ENCODE assay signal across 31 mouse cellular contexts in genomic region chr7:44440479-44440878, GRCm38 (mm10). TPM values are rescaled to one million over a fixed set of nuclear protein-coding genes. Genes with fewer than 3 reads are reported as not detected.
DNase-seq lines count a peak whose midpoint lies in the region; ATAC-seq and TF ChIP-seq lines count a peak whose summit lies in the region.
"Had no signal": no experiment of that assay in that cellular context is flagged by ENCODE, and none has a peak within 500 bp of the region (broad histone marks: within the 10 kb centered on the region; RNA-seq: fewer than 3 reads in every experiment).

No protein-coding gene starts in this region.

- H3K27me3 ChIP-seq in hindbrain, embryonic 14.5 days (ENCODE audit: control insufficient read depth, insufficient read depth, low read length) = no peaks in the 10 kb centered on the region
- peaks cover 89% of the 10 kb centered on the region for H3K27me3 ChIP-seq in hindbrain, embryonic 10.5 days (ENCODE audit: insufficient read depth, poor library complexity, severe bottlenecking)
- H3K27me3 ChIP-seq in midbrain, embryonic 12.5 days = peaks cover 31% of the 10 kb centered on the region
- H3K27me3 ChIP-seq in midbrain, embryonic 11.5 days (ENCODE audit: control insufficient read depth, insufficient read depth, low read length) = peaks cover 5% of the 10 kb centered on the region
- H3K27me3 ChIP-seq in midbrain, postnatal 0 days (ENCODE audit: insufficient read depth, low read length) = no peaks in the 10 kb centered on the region

- no peak for TF ChIP-seq CTCF in midbrain, postnatal 0 days (IDR thresholded peaks at IDR 0.05)

- peak; percentile 22 to 32 for DNase-seq in cerebellum, postnatal 25 days
- DNase-seq in cerebellum, postnatal 10 days = no peak
- DNase-seq in hindbrain, embryonic 14.5 days (ENCODE audit: low spot score) = no peak
- no peak for DNase-seq in hindbrain, embryonic 10.5 days (ENCODE audit: low spot score)
- no peak for DNase-seq in midbrain, embryonic 11.5 days (ENCODE audit: low spot score, missing footprints)
- no peak for DNase-seq in midbrain, postnatal 0 days (ENCODE audit: low spot score)
- DNase-seq: adrenal gland, postnatal 14 days; gastrocnemius, postnatal 10 days; heart, postnatal 10 days; kidney, adult 8-10 months; kidney, postnatal 4 days; liver; lung, adult 2 months; lung, postnatal 10 days; right cerebral cortex, postnatal 4 days; thymus, adult 18-20 months; thymus, postnatal 25 days had no signal

- peaks cover 12% of the 10 kb centered on the region for H3K36me3 ChIP-seq in hindbrain, embryonic 14.5 days (replicated peaks; ENCODE audit: control insufficient read depth, insufficient read depth)
- H3K36me3 ChIP-seq in hindbrain, embryonic 10.5 days = peaks cover 11% of the 10 kb centered on the region
- peaks cover 14% of the 10 kb centered on the region for H3K36me3 ChIP-seq in midbrain, embryonic 12.5 days
- H3K36me3 ChIP-seq in midbrain, embryonic 11.5 days (ENCODE audit: control insufficient read depth, insufficient read depth, low read length) = no peaks in the 10 kb centered on the region
- H3K36me3 ChIP-seq in midbrain, postnatal 0 days (ENCODE audit: insufficient read depth, low read length) = peaks cover 7% of the 10 kb centered on the region; the same call in 1 of the 2 replicates
- H3K36me3 ChIP-seq: intestine, embryonic 15.5 days had no signal

- no peak overlapping the region for H3K4me3 ChIP-seq in hindbrain, embryonic 14.5 days (replicated peaks; ENCODE audit: low read length)
- H3K4me3 ChIP-seq in hindbrain, embryonic 10.5 days = no peak overlapping the region
- H3K4me3 ChIP-seq in midbrain, embryonic 12.5 days = no peak overlapping the region
- no peak overlapping the region for H3K4me3 ChIP-seq in midbrain, embryonic 11.5 days (ENCODE audit: low read depth, low read length)
- H3K4me3 ChIP-seq in midbrain, postnatal 0 days (ENCODE audit: low read depth, low read length) = no peak overlapping the region
- H3K4me3 ChIP-seq: erythroblast, embryonic 14.5 days; heart, embryonic 13.5 days; intestine, embryonic 15.5 days; neural tube, embryonic 12.5 days had no signal

- H3K27ac ChIP-seq in hindbrain, embryonic 14.5 days = peak overlapping the region; percentile 100; the same call in 1 of the 2 replicates
- no peak overlapping the region for H3K27ac ChIP-seq in hindbrain, embryonic 10.5 days
- peak overlapping the region; percentile 42; the same call in 1 of the 2 replicates for H3K27ac ChIP-seq in midbrain, embryonic 12.5 days (replicated peaks)
- no peak overlapping the region for H3K27ac ChIP-seq in midbrain, embryonic 11.5 days (ENCODE audit: low read depth, low read length)
- H3K27ac ChIP-seq in midbrain, postnatal 0 days (ENCODE audit: low read depth, low read length) = peak overlapping the region; percentile 99
- H3K27ac ChIP-seq: heart, embryonic 13.5 days; intestine, embryonic 15.5 days; kidney, postnatal 0 days; liver, embryonic 14.5 days; macrophage; stomach, postnatal 0 days had no signal

- H3K9ac ChIP-seq in hindbrain, embryonic 14.5 days = no peak overlapping the region
- H3K9ac ChIP-seq in midbrain, embryonic 12.5 days (replicated peaks) = no peak overlapping the region
- H3K9ac ChIP-seq in midbrain, embryonic 11.5 days (ENCODE audit: low read length) = no peak overlapping the region
- H3K9ac ChIP-seq in midbrain, postnatal 0 days (replicated peaks; ENCODE audit: low read length, poor library complexity, severe bottlenecking) = no peak overlapping the region
- H3K9ac ChIP-seq: heart, embryonic 13.5 days; intestine, embryonic 15.5 days; liver, embryonic 14.5 days had no signal

- no peak overlapping the region for H3K4me2 ChIP-seq in hindbrain, embryonic 14.5 days (replicated peaks)
- H3K4me2 ChIP-seq in midbrain, embryonic 12.5 days (replicated peaks) = no peak overlapping the region
- no peak overlapping the region for H3K4me2 ChIP-seq in midbrain, embryonic 11.5 days
- H3K4me2 ChIP-seq in midbrain, postnatal 0 days (ENCODE audit: low read depth, low read length, poor library complexity, severe bottlenecking) = no peak overlapping the region
- H3K4me2 ChIP-seq: heart, embryonic 13.5 days; intestine, embryonic 15.5 days had no signal

- H3K9me3 ChIP-seq in hindbrain, embryonic 14.5 days (ENCODE audit: control insufficient read depth, low read length) = no peaks in the 10 kb centered on the region
- H3K9me3 ChIP-seq in hindbrain, embryonic 10.5 days = no peaks in the 10 kb centered on the region
- H3K9me3 ChIP-seq in midbrain, embryonic 12.5 days = no peaks in the 10 kb centered on the region
- no peaks in the 10 kb centered on the region for H3K9me3 ChIP-seq in midbrain, embryonic 11.5 days (ENCODE audit: control insufficient read depth, low read length)
- H3K9me3 ChIP-seq in midbrain, postnatal 0 days (ENCODE audit: low read length) = no peaks in the 10 kb centered on the region
- H3K9me3 ChIP-seq: heart, embryonic 13.5 days; intestine, embryonic 15.5 days; neural tube, embryonic 12.5 days had no signal

- WGBS in hindbrain, embryonic 14.5 days = 84% methylated on average over 1 of the region's 1 CpGs
- WGBS in hindbrain, embryonic 10.5 days = 84% methylated on average over 1 of the region's 1 CpGs
- 88% methylated on average over 1 of the region's 1 CpGs for WGBS in midbrain, embryonic 12.5 days
- WGBS in midbrain, embryonic 11.5 days = 86% methylated on average over 1 of the region's 1 CpGs
- 92% methylated on average over 1 of the region's 1 CpGs for WGBS in midbrain, postnatal 0 days

- no peak for ATAC-seq in hindbrain, embryonic 14.5 days (ENCODE audit: low FRiP score)
- ATAC-seq in midbrain, embryonic 12.5 days (ENCODE audit: low FRiP score, low read depth) = no peak
- no peak for ATAC-seq in midbrain, embryonic 11.5 days (ENCODE audit: low FRiP score)
- ATAC-seq in midbrain, postnatal 0 days (ENCODE audit: low FRiP score) = no peak
- ATAC-seq: CD4-positive, CD25-positive, alpha-beta regulatory T cell, adult 4 months; intestine, embryonic 15.5 days had no signal

- H3K4me1 ChIP-seq in hindbrain, embryonic 14.5 days (replicated peaks; ENCODE audit: control insufficient read depth, insufficient read depth, low read length) = peaks cover 36% of the 10 kb centered on the region
- H3K4me1 ChIP-seq in hindbrain, embryonic 10.5 days (replicated peaks) = peaks cover 57% of the 10 kb centered on the region
- H3K4me1 ChIP-seq in midbrain, embryonic 12.5 days = peaks cover 36% of the 10 kb centered on the region
- H3K4me1 ChIP-seq in midbrain, embryonic 11.5 days (ENCODE audit: control insufficient read depth, insufficient read depth, low read length) = peaks cover 23% of the 10 kb centered on the region
- H3K4me1 ChIP-seq in midbrain, postnatal 0 days (ENCODE audit: insufficient read depth, low read length) = peaks cover 10% of the 10 kb centered on the region

RNA-seq across cellular contexts. Expression of gene Lrrc4b, which starts 11.7 kb away (rescaled TPM):
- polyA plus RNA-seq in hindbrain, embryonic 14.5 days (2014; fragmentation: Nextera tagmentation; extraction: Ambion mirVana) = 26.4 and 26.5 TPM in 2 replicates
- polyA plus RNA-seq in hindbrain, embryonic 10.5 days (2016; fragmentation: Nextera tagmentation; extraction: Ambion mirVana) = 1.7 and 4.4 TPM in 2 replicates
- 12.0 and 13.5 TPM in 2 replicates for polyA plus RNA-seq in midbrain, embryonic 12.5 days (2016; fragmentation: Nextera tagmentation; extraction: Ambion mirVana)
- polyA plus RNA-seq in midbrain, embryonic 11.5 days (2014; fragmentation: Nextera tagmentation; extraction: Ambion mirVana) = 9.2 and 10.3 TPM in 2 replicates
- total RNA-seq in midbrain, postnatal 0 days (2014; rRNA removed) = 589 and 657 TPM in 2 replicates
- 24.2 and 26.9 TPM in 2 replicates for polyA plus RNA-seq in midbrain, postnatal 0 days (2015; fragmentation: Nextera tagmentation; extraction: Ambion mirVana)
- total RNA-seq: hematopoietic stem cell, adult 5-6 weeks; megakaryocyte-erythroid progenitor cell, adult 5-6 weeks had no signal
- polyA plus RNA-seq: CD4-positive, CD25-positive, alpha-beta regulatory T cell, adult 4 months; erythroblast, embryonic 14.5 days; macrophage had no signal

RNA-seq across cellular contexts. Expression of gene Aspdh, which starts 24.7 kb away (rescaled TPM):
- polyA plus RNA-seq in hindbrain, embryonic 14.5 days (2014; fragmentation: Nextera tagmentation; extraction: Ambion mirVana) = 3.4 and 5.1 TPM in 2 replicates
- 0.78 and 1.8 TPM in 2 replicates for polyA plus RNA-seq in hindbrain, embryonic 10.5 days (2016; fragmentation: Nextera tagmentation; extraction: Ambion mirVana)
- 3.4 and 5.1 TPM in 2 replicates for polyA plus RNA-seq in midbrain, embryonic 12.5 days (2016; fragmentation: Nextera tagmentation; extraction: Ambion mirVana)
- polyA plus RNA-seq in midbrain, embryonic 11.5 days (2014; fragmentation: Nextera tagmentation; extraction: Ambion mirVana) = 1.8 and 2.9 TPM in 2 replicates
- 7.1 and 11.8 TPM in 2 replicates for total RNA-seq in midbrain, postnatal 0 days (2014; rRNA removed)
- polyA plus RNA-seq in midbrain, postnatal 0 days (2015; fragmentation: Nextera tagmentation; extraction: Ambion mirVana) = 2.1 and 3.7 TPM in 2 replicates
- total RNA-seq: gastrocnemius, postnatal 10 days; hematopoietic stem cell, adult 5-6 weeks; megakaryocyte-erythroid progenitor cell, adult 5-6 weeks had no signal
- polyA plus RNA-seq: limb, embryonic 11.5 days; macrophage; spleen, adult 2 months had no signal

RNA-seq across cellular contexts. Expression of gene Josd2, which starts 27.3 kb away (rescaled TPM):
- 26.9 and 33.4 TPM in 2 replicates for polyA plus RNA-seq in hindbrain, embryonic 14.5 days (2014; fragmentation: Nextera tagmentation; extraction: Ambion mirVana)
- 86.2 and 89.2 TPM in 2 replicates for polyA plus RNA-seq in hindbrain, embryonic 10.5 days (2016; fragmentation: Nextera tagmentation; extraction: Ambion mirVana)
- 56.2 and 58.1 TPM in 2 replicates for polyA plus RNA-seq in midbrain, embryonic 12.5 days (2016; fragmentation: Nextera tagmentation; extraction: Ambion mirVana)
- 49.4 and 55.8 TPM in 2 replicates for polyA plus RNA-seq in midbrain, embryonic 11.5 days (2014; fragmentation: Nextera tagmentation; extraction: Ambion mirVana)
- total RNA-seq in midbrain, postnatal 0 days (2014; rRNA removed) = 25.5 and 38.5 TPM in 2 replicates
- 22.7 and 25.4 TPM in 2 replicates for polyA plus RNA-seq in midbrain, postnatal 0 days (2015; fragmentation: Nextera tagmentation; extraction: Ambion mirVana)

RNA-seq across cellular contexts. Expression of gene 1700008O03Rik, which starts 54.9 kb away (rescaled TPM):
- 2.1 and 2.8 TPM in 2 replicates for polyA plus RNA-seq in hindbrain, embryonic 14.5 days (2014; fragmentation: Nextera tagmentation; extraction: Ambion mirVana)
- polyA plus RNA-seq in hindbrain, embryonic 10.5 days (2016; fragmentation: Nextera tagmentation; extraction: Ambion mirVana) = 2.1 and 2.7 TPM in 2 replicates
- polyA plus RNA-seq in midbrain, embryonic 12.5 days (2016; fragmentation: Nextera tagmentation; extraction: Ambion mirVana) = 0.74 and 1.3 TPM in 2 replicates
- 0.31 and 1.1 TPM in 2 replicates for polyA plus RNA-seq in midbrain, embryonic 11.5 days (2014; fragmentation: Nextera tagmentation; extraction: Ambion mirVana)
- 0.38 and 1.4 TPM in 2 replicates for total RNA-seq in midbrain, postnatal 0 days (2014; rRNA removed)
- 3.8 and 5.2 TPM in 2 replicates for polyA plus RNA-seq in midbrain, postnatal 0 days (2015; fragmentation: Nextera tagmentation; extraction: Ambion mirVana)
- total RNA-seq: gastrocnemius, postnatal 10 days; megakaryocyte-erythroid progenitor cell, adult 5-6 weeks had no signal
- polyA plus RNA-seq: CD4-positive, CD25-positive, alpha-beta regulatory T cell, adult 4 months had no signal

RNA-seq across cellular contexts. Expression of gene Emc10, which starts 55.9 kb away (rescaled TPM):
- 167 and 182 TPM in 2 replicates for polyA plus RNA-seq in hindbrain, embryonic 14.5 days (2014; fragmentation: Nextera tagmentation; extraction: Ambion mirVana)
- polyA plus RNA-seq in hindbrain, embryonic 10.5 days (2016; fragmentation: Nextera tagmentation; extraction: Ambion mirVana) = 102 and 122 TPM in 2 replicates
- polyA plus RNA-seq in midbrain, embryonic 12.5 days (2016; fragmentation: Nextera tagmentation; extraction: Ambion mirVana) = 132 and 136 TPM in 2 replicates
- polyA plus RNA-seq in midbrain, embryonic 11.5 days (2014; fragmentation: Nextera tagmentation; extraction: Ambion mirVana) = 91.8 and 99.3 TPM in 2 replicates
- 247 and 273 TPM in 2 replicates for total RNA-seq in midbrain, postnatal 0 days (2014; rRNA removed)
- polyA plus RNA-seq in midbrain, postnatal 0 days (2015; fragmentation: Nextera tagmentation; extraction: Ambion mirVana) = 150 and 154 TPM in 2 replicates

Comparison
In these comparisons a context has a peak if more than half of its experiments do, and no peak if none do; other contexts are left out.
1. DNase-seq: peak in cerebellum, postnatal 25 days (2 of 2); none in cerebellum, postnatal 10 days (0 of 2), hindbrain, embryonic 14.5 days (single experiment), hindbrain, embryonic 10.5 days (single experiment), midbrain, embryonic 11.5 days (single experiment) and midbrain, postnatal 0 days (single experiment).
2. H3K27ac ChIP-seq: peak in hindbrain, embryonic 14.5 days (single experiment), midbrain, embryonic 12.5 days (single experiment) and midbrain, postnatal 0 days (single experiment); none in hindbrain, embryonic 10.5 days (single experiment) and midbrain, embryonic 11.5 days (single experiment).